Mouse (Mus musculus) limb, embryonic 12.5 days (tissue): ENCODE data around the gene Ptcd1. TPM values are rescaled to one million over a fixed set of nuclear protein-coding genes. Genes with fewer than 3 reads are reported as not detected.
A peak's percentile ranks its signal among the peaks of the same experiment; 100 is the strongest.
"Not testable (repeated sequence)": the region's sequence is repeated elsewhere in the genome, so short reads cannot be mapped to it uniquely, and the experiment has no call there.

Experiments used
- ATAC-seq: fragments of 200-750 bp; cut with Nextera tagmentation; 2 replicates; pipeline ENCODE4 v1.8.0; 2017; ENCODE audit warnings: low read depth, moderate TSS enrichment; ENCODE audit not compliant: insufficient number of reproducible peaks, insufficient read depth, low FRiP score, low TSS enrichment
- H3K27ac ChIP-seq: fragments of 300-500 bp; sonication (generic); 2 replicates; pipeline ENCODE4 v1.5.1; 2016; ENCODE audit warnings: mild to moderate bottlenecking, moderate library complexity
- H3K27me3 ChIP-seq: fragments of 300-500 bp; sonication (generic); 2 replicates; pipeline ENCODE4 v1.6.1; 2016; ENCODE audit warnings: mild to moderate bottlenecking, moderate library complexity
- H3K36me3 ChIP-seq: fragments of 300-500 bp; sonication (generic); 2 replicates; pipeline ENCODE4 v1.6.1; 2016; ENCODE audit warnings: mild to moderate bottlenecking, moderate library complexity
- H3K4me1 ChIP-seq: fragments of 300-500 bp; sonication (generic); replicated peaks from 2 replicates; pipeline ENCODE4 v1.6.1; 2016
- H3K4me2 ChIP-seq: fragments of 300-500 bp; sonication (generic); 2 replicates; pipeline ENCODE4 v1.6.1; 2016; ENCODE audit warnings: mild to moderate bottlenecking, moderate library complexity
- H3K4me3 ChIP-seq: fragments of 300-500 bp; sonication (generic); replicated peaks from 2 replicates; pipeline ENCODE4 v1.5.1; 2016; ENCODE audit warnings: mild to moderate bottlenecking
- H3K9ac ChIP-seq: fragments of 300-500 bp; sonication (generic); replicated peaks from 2 replicates; pipeline ENCODE4 v1.6.1; 2016; ENCODE audit warnings: mild to moderate bottlenecking, moderate library complexity
- H3K9me3 ChIP-seq: fragments of 300-500 bp; sonication (generic); 2 replicates; pipeline ENCODE4 v1.6.1; 2016; ENCODE audit warnings: mild to moderate bottlenecking, moderate library complexity
- WGBS: fragments of 180-500 bp; shearing (Covaris S2); methylation state at CpG from one replicate; pipeline ENCODE4 v1.1.7; 2016; 5-methylcytosine and 5-hydroxymethylcytosine counted together
- polyA plus RNA-seq: library from polyadenylated mRNA; unstranded; fragments of >200 nt; fragmentation: Nextera tagmentation; extraction: Ambion mirVana; gene quantifications from 2 replicates; pipeline ENCODE4 v1.2.1, GENCODE M21; 2016

Ptcd1 gene
- polyA plus RNA-seq, 1 experiment from 2014 or later = 18.5 TPM

DNA sequence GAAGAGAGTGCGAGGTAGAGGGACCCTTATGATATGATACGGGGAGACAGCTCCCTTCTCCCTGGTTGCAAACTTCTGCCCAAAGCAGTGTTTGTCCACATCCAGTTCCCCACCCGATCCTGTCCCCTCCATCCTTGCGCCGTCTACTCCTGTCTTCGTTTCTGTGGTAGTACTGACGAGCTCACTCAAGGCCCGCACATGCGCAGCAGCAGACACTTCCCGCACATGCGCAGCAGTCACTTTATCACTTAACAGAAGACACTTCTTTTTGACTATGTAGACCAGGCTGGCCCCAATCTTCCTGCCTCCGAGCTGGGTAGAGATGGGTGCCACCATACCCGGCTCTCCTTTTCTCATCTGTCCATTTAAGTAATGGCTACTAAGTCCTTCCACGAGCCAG lies 5.5 kb downstream of the Ptcd1 start:
- peaks cover 85% of the 10 kb centered on the region for H3K36me3 ChIP-seq
- WGBS = 93% methylated on average over 14 of the region's 14 CpGs

GRCm38 (mm10) chr5:145152690-145153089 lies 14.2 kb downstream of the Ptcd1 start:
- no peak overlapping the region for H3K4me2 ChIP-seq
- ATAC-seq = no peak
- H3K9ac ChIP-seq = no peak overlapping the region
- no peaks in the 10 kb centered on the region for H3K27me3 ChIP-seq
- no peak overlapping the region for H3K27ac ChIP-seq
- no peak overlapping the region for H3K4me3 ChIP-seq
- peaks cover 96% of the 10 kb centered on the region for H3K36me3 ChIP-seq
- H3K9me3 ChIP-seq = no peaks in the 10 kb centered on the region
- no peaks in the 10 kb centered on the region for H3K4me1 ChIP-seq
- WGBS = 96% methylated on average over 5 of the region's 5 CpGs

More for the DNA sequence above, 5.5 kb downstream of the Ptcd1 start:
- Histone ChIP-seq H3K4me3 (no peak overlapping the region), H3K27ac (no peak overlapping the region), H3K27me3 (no peaks in the 10 kb centered on the region), H3K9ac (no peak overlapping the region), H3K9me3 (no peaks in the 10 kb centered on the region), H3K4me1 (peaks cover 9% of the 10 kb centered on the region), H3K4me2 (no peak overlapping the region)
- no peak for ATAC-seq

DNA sequence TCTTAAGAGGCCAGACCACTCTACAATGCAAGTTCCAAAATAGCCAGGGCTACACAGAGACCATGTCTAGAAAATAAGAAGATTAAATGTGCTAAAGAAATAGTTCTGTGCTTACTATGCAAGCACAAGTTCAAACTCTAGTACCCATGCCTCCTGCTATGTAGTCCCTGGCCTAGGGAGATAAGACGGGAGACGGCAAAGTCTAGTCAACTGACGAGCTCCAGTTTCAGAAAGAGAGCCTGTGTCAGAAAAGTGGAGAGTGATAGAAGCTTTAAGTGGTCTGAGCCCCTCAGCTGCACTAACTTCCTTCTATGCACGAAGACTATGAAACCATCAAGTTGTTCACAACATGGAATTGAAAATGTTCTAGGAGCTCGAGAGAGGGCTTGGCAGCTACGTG lies 17.6 kb downstream of the Ptcd1 start:
- Histone ChIP-seq H3K36me3 (peaks cover 100% of the 10 kb centered on the region), H3K4me3 (no peak overlapping the region), H3K27ac (no peak overlapping the region), H3K9ac (no peak overlapping the region), H3K4me2 (no peak overlapping the region), H3K9me3 (no peaks in the 10 kb centered on the region), H3K27me3 (no peaks in the 10 kb centered on the region), H3K4me1 (no peaks in the 10 kb centered on the region)
- 87% methylated on average over 6 of the region's 6 CpGs for WGBS
- no peak for ATAC-seq

GRCm38 (mm10) chr5:145147748-145148147 lies 19.2 kb downstream of the Ptcd1 start:
- Histone ChIP-seq H3K4me3 (no peak overlapping the region), H3K4me2 (no peak overlapping the region)

DNA sequence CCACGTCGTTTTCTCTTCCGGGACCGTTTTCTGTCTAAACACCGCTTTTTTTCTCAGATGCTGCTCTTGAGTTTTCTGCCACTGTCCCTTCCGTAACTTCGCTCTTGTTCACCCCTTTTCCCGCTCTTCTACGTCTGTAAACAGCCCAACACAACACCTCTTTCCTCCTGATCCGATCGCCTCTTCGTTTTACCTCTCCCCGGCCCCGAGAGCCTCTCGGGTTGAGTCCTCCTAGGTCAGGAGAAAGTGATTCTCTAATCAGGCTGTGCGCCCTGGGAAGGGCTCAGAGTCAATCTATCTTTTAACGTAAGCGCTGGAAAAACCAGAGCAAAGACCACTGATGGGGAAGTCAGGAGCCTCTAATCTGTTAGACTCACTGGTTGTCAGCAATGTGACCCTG lies 26.3 kb downstream of the Ptcd1 start:
- Histone ChIP-seq H3K4me1 (peaks cover 18% of the 10 kb centered on the region), H3K27ac (peak overlapping the region; percentile 86; the same call in 1 of the 2 replicates), H3K36me3 (peaks cover 62% of the 10 kb centered on the region), H3K4me3 (peak overlapping the region; percentile 92), H3K9me3 (no peaks in the 10 kb centered on the region), H3K4me2 (peak overlapping the region; percentile 90), H3K9ac (peak overlapping the region; percentile 86), H3K27me3 (no peaks in the 10 kb centered on the region)
- no peak for ATAC-seq
- under 1% methylated on average over 18 of the region's 18 CpGs for WGBS

More at GRCm38 (mm10) chr5:145147748-145148147, 19.2 kb downstream of the Ptcd1 start:
- Histone ChIP-seq H3K27ac (no peak overlapping the region), H3K9ac (no peak overlapping the region), H3K9me3 (no peaks in the 10 kb centered on the region), H3K27me3 (no peaks in the 10 kb centered on the region), H3K4me1 (no peaks in the 10 kb centered on the region), H3K36me3 (peaks cover 100% of the 10 kb centered on the region)
- no peak for ATAC-seq
- WGBS = 89% methylated on average over 5 of the region's 5 CpGs

GRCm38 (mm10) chr5:145139571-145140519 lies 27.1 kb downstream of the Ptcd1 start, which contains the start of the genes Pdap1 and Bud31:
TSS of gene Pdap1 (minus strand) at chr5:145140238.
TSS of gene Bud31 (plus strand) at chr5:145140362.
- H3K27me3 ChIP-seq = no peaks in the 10 kb centered on the region
- peak within 1 kb of the TSS; percentile 86 for H3K9ac ChIP-seq
- under 1% methylated on average over 84 of the region's 84 CpGs for WGBS
- peak within 1 kb of the TSS; percentile 86 for H3K27ac ChIP-seq
- peaks cover 60% of the 10 kb centered on the region for H3K36me3 ChIP-seq
- no peaks in the 10 kb centered on the region for H3K9me3 ChIP-seq
- H3K4me3 ChIP-seq = peak within 1 kb of the TSS; percentile 92
- H3K4me2 ChIP-seq = peak within 1 kb of the TSS; percentile 90
- peaks cover 18% of the 10 kb centered on the region for H3K4me1 ChIP-seq
- peak; percentile 86 for ATAC-seq

GRCm38 (mm10) chr5:145138836-145139235 lies 28.1 kb downstream of the Ptcd1 start:
- H3K36me3 ChIP-seq = peaks cover 60% of the 10 kb centered on the region
- WGBS = 12% methylated on average over 6 of the region's 6 CpGs
- peak overlapping the region; percentile 86; the same call in 1 of the 2 replicates for H3K27ac ChIP-seq
- peaks cover 18% of the 10 kb centered on the region for H3K4me1 ChIP-seq
- peak overlapping the region; percentile 86 for H3K9ac ChIP-seq
- no peak for ATAC-seq
- peak overlapping the region; percentile 90 for H3K4me2 ChIP-seq
- no peaks in the 10 kb centered on the region for H3K9me3 ChIP-seq
- H3K27me3 ChIP-seq = no peaks in the 10 kb centered on the region
- H3K4me3 ChIP-seq = peak overlapping the region; percentile 92

GRCm38 (mm10) chr5:145133275-145133674 lies 33.6 kb downstream of the Ptcd1 start:
- ATAC-seq, H3K4me2 ChIP-seq, H3K9me3 ChIP-seq, H3K27ac ChIP-seq, H3K27me3 ChIP-seq, H3K4me3 ChIP-seq, H3K4me1 ChIP-seq, H3K9ac ChIP-seq: not testable (repeated sequence)
- 90% methylated on average over 6 of the region's 6 CpGs for WGBS
- peaks cover 89% of the 10 kb centered on the region for H3K36me3 ChIP-seq

- Histone ChIP-seq H3K4me3 (no peak overlapping the region), H3K27ac (no peak overlapping the region), H3K36me3 (peaks cover 96% of the 10 kb centered on the region), H3K4me2 (no peak overlapping the region), H3K9me3 (no peaks in the 10 kb centered on the region), H3K9ac (no peak overlapping the region), H3K27me3 (no peaks in the 10 kb centered on the region), H3K4me1 (no peaks in the 10 kb centered on the region)
- 96% methylated on average over 3 of the region's 3 CpGs for WGBS
- ATAC-seq = no peak
Measured at GRCm38 (mm10) chr5:145130995-145131394, 35.9 kb downstream of the Ptcd1 start.

- H3K27me3 ChIP-seq = no peaks in the 10 kb centered on the region
- no peaks in the 10 kb centered on the region for H3K9me3 ChIP-seq
- no peak for ATAC-seq
- WGBS = 92% methylated on average over 11 of the region's 11 CpGs
- H3K4me3 ChIP-seq = no peak overlapping the region
- peaks cover 98% of the 10 kb centered on the region for H3K36me3 ChIP-seq
- H3K27ac ChIP-seq = no peak overlapping the region
- H3K9ac ChIP-seq = no peak overlapping the region
- no peak overlapping the region for H3K4me2 ChIP-seq
- no peaks in the 10 kb centered on the region for H3K4me1 ChIP-seq
Measured at GRCm38 (mm10) chr5:145130191-145130590, 36.7 kb downstream of the Ptcd1 start.

DNA sequence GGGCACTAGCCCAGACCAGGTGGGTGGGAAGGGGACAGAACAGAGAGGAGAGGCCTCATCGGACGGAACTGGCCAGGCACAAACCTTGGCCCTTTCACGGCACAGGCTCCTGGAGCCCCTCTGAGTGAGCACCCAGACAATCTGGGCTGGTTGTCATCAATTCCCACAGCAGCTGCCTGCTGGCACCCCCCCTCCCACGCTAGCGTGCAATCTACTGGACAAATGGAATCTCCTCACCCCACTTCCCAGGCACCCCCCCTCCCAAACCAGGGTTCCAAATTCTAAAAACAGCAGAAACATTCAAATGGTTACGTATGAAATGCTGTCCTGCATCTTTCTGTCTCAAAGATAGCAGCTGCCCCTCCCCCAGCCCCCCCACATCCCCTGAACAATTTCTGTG lies 37.1 kb downstream of the Ptcd1 start:
- H3K4me3 ChIP-seq, H3K9me3 ChIP-seq, H3K4me1 ChIP-seq, H3K27ac ChIP-seq, H3K4me2 ChIP-seq, H3K27me3 ChIP-seq, ATAC-seq, H3K9ac ChIP-seq: not testable (repeated sequence)
- peaks cover 98% of the 10 kb centered on the region for H3K36me3 ChIP-seq
- 95% methylated on average over 6 of the region's 6 CpGs for WGBS
